Mouse (Mus musculus): ENCODE data around the gene Rad54l2. TPM values are rescaled to one million over a fixed set of nuclear protein-coding genes. Genes with fewer than 3 reads are reported as not detected.

The Rad54l2 gene
- polyA plus RNA-seq, 1 experiment from 2014 or later, result 7.8 TPM

GRCm38 (mm10) chr9:106676571-106676970 is 112.4 kb downstream of the Rad54l2 start:
- H3K36me3 ChIP-seq (ENCODE audit: control insufficient read depth, insufficient read depth, low read length), result no peaks in the 10 kb centered on the region; the same call in 1 of the 2 replicates
- no peak overlapping the region for H3K27ac ChIP-seq (ENCODE audit: low read depth, low read length)
- no peak for DNase-seq (ENCODE audit: low spot score)
- no peaks in the 10 kb centered on the region for H3K4me1 ChIP-seq (replicated peaks; ENCODE audit: control insufficient read depth, insufficient read depth, low read length)
- no peak overlapping the region for H3K4me3 ChIP-seq (ENCODE audit: low read depth, low read length)
- no peak overlapping the region for H3K9ac ChIP-seq (ENCODE audit: low read length)
- H3K9me3 ChIP-seq (ENCODE audit: control insufficient read depth, low read length), result no peaks in the 10 kb centered on the region
- WGBS, result 73% methylated on average over 4 of the region's 4 CpGs
- no peak for ATAC-seq (replicated peaks; ENCODE audit: low FRiP score)
- no peak overlapping the region for H3K4me2 ChIP-seq (ENCODE audit: low read depth, low read length, severe bottlenecking)
- no peaks in the 10 kb centered on the region for H3K27me3 ChIP-seq (ENCODE audit: control insufficient read depth, insufficient read depth, low read length)

- ATAC-seq (replicated peaks; ENCODE audit: low FRiP score), result 0 out of 2 replicates have a peak, but pooled peaks have one; percentile 15
- H3K27ac ChIP-seq (ENCODE audit: low read depth, low read length), result no peak overlapping the region
- DNase-seq (ENCODE audit: low spot score), result no peak
- H3K27me3 ChIP-seq (ENCODE audit: control insufficient read depth, insufficient read depth, low read length), result no peaks in the 10 kb centered on the region
- no peak overlapping the region for H3K9ac ChIP-seq (ENCODE audit: low read length)
- no peak overlapping the region for H3K4me3 ChIP-seq (ENCODE audit: low read depth, low read length)
- H3K4me1 ChIP-seq (replicated peaks; ENCODE audit: control insufficient read depth, insufficient read depth, low read length), result no peaks in the 10 kb centered on the region
- WGBS, result 81% methylated on average over 9 of the region's 9 CpGs
- H3K4me2 ChIP-seq (ENCODE audit: low read depth, low read length, severe bottlenecking), result no peak overlapping the region
- H3K9me3 ChIP-seq (ENCODE audit: control insufficient read depth, low read length), result no peaks in the 10 kb centered on the region
- H3K36me3 ChIP-seq (ENCODE audit: control insufficient read depth, insufficient read depth, low read length), result no peaks in the 10 kb centered on the region; the same call in 1 of the 2 replicates
Observed at GRCm38 (mm10) chr9:106675965-106676364, 113.0 kb downstream of the Rad54l2 start.

- 0% methylated on average over 1 of the region's 1 CpGs for WGBS
- H3K4me2 ChIP-seq (ENCODE audit: low read depth, low read length, severe bottlenecking), result no peak overlapping the region
- no peaks in the 10 kb centered on the region for H3K36me3 ChIP-seq (ENCODE audit: control insufficient read depth, insufficient read depth, low read length)
- no peaks in the 10 kb centered on the region for H3K4me1 ChIP-seq (replicated peaks; ENCODE audit: control insufficient read depth, insufficient read depth, low read length)
- peak; percentile 82 for DNase-seq (ENCODE audit: low spot score)
- no peaks in the 10 kb centered on the region for H3K9me3 ChIP-seq (ENCODE audit: control insufficient read depth, low read length)
- no peak overlapping the region for H3K9ac ChIP-seq (ENCODE audit: low read length)
- H3K27ac ChIP-seq (ENCODE audit: low read depth, low read length), result no peak overlapping the region
- no peak overlapping the region for H3K4me3 ChIP-seq (ENCODE audit: low read depth, low read length)
- no peaks in the 10 kb centered on the region for H3K27me3 ChIP-seq (ENCODE audit: control insufficient read depth, insufficient read depth, low read length)
- peak; percentile 78; the same call in 1 of the 2 replicates for ATAC-seq (replicated peaks; ENCODE audit: low FRiP score)
Observed at GRCm38 (mm10) chr9:106675480-106675879, 113.5 kb downstream of the Rad54l2 start.

- no peaks in the 10 kb centered on the region for H3K9me3 ChIP-seq (ENCODE audit: control insufficient read depth, low read length)
- DNase-seq (ENCODE audit: low spot score) (no peak), ATAC-seq (replicated peaks; ENCODE audit: low FRiP score) (no peak)
- no peak overlapping the region for H3K27ac ChIP-seq (ENCODE audit: low read depth, low read length)
- H3K4me3 ChIP-seq (ENCODE audit: low read depth, low read length), result no peak overlapping the region
- H3K4me2 ChIP-seq (ENCODE audit: low read depth, low read length, severe bottlenecking), result no peak overlapping the region
- H3K36me3 ChIP-seq (ENCODE audit: control insufficient read depth, insufficient read depth, low read length), result no peaks in the 10 kb centered on the region
- H3K27me3 ChIP-seq (ENCODE audit: control insufficient read depth, insufficient read depth, low read length), result no peaks in the 10 kb centered on the region
- 83% methylated on average over 2 of the region's 2 CpGs for WGBS
- H3K4me1 ChIP-seq (replicated peaks; ENCODE audit: control insufficient read depth, insufficient read depth, low read length), result no peaks in the 10 kb centered on the region
- H3K9ac ChIP-seq (ENCODE audit: low read length), result no peak overlapping the region
Observed at GRCm38 (mm10) chr9:106673860-106674259, 115.1 kb downstream of the Rad54l2 start.

- no peaks in the 10 kb centered on the region; the same call in 1 of the 2 replicates for H3K36me3 ChIP-seq (ENCODE audit: control insufficient read depth, insufficient read depth, low read length)
- H3K4me3 ChIP-seq (ENCODE audit: low read depth, low read length), result no peak overlapping the region
- H3K27ac ChIP-seq (ENCODE audit: low read depth, low read length), result peak overlapping the region; percentile 15; the same call in 1 of the 2 replicates
- H3K4me1 ChIP-seq (replicated peaks; ENCODE audit: control insufficient read depth, insufficient read depth, low read length), result no peaks in the 10 kb centered on the region
- H3K9ac ChIP-seq (ENCODE audit: low read length), result no peak overlapping the region
- H3K9me3 ChIP-seq (ENCODE audit: control insufficient read depth, low read length), result no peaks in the 10 kb centered on the region
- H3K27me3 ChIP-seq (ENCODE audit: control insufficient read depth, insufficient read depth, low read length), result no peaks in the 10 kb centered on the region
- DNase-seq (ENCODE audit: low spot score), result no peak
- 81% methylated on average over 6 of the region's 6 CpGs for WGBS
- no peak for ATAC-seq (replicated peaks; ENCODE audit: low FRiP score)
- H3K4me2 ChIP-seq (ENCODE audit: low read depth, low read length, severe bottlenecking), result no peak overlapping the region
Observed at GRCm38 (mm10) chr9:106664856-106665255, 124.1 kb downstream of the Rad54l2 start.

GRCm38 (mm10) chr9:106664433-106664832 is 124.6 kb downstream of the Rad54l2 start:
- H3K27ac ChIP-seq (ENCODE audit: low read depth, low read length), result no peak overlapping the region
- no peaks in the 10 kb centered on the region for H3K9me3 ChIP-seq (ENCODE audit: control insufficient read depth, low read length)
- WGBS, result 72% methylated on average over 4 of the region's 4 CpGs
- H3K36me3 ChIP-seq (ENCODE audit: control insufficient read depth, insufficient read depth, low read length), result no peaks in the 10 kb centered on the region; the same call in 1 of the 2 replicates
- DNase-seq (ENCODE audit: low spot score) (no peak), ATAC-seq (replicated peaks; ENCODE audit: low FRiP score) (no peak)
- H3K4me1 ChIP-seq (replicated peaks; ENCODE audit: control insufficient read depth, insufficient read depth, low read length), result no peaks in the 10 kb centered on the region
- H3K4me3 ChIP-seq (ENCODE audit: low read depth, low read length), result no peak overlapping the region
- no peak overlapping the region for H3K9ac ChIP-seq (ENCODE audit: low read length)
- no peaks in the 10 kb centered on the region for H3K27me3 ChIP-seq (ENCODE audit: control insufficient read depth, insufficient read depth, low read length)
- no peak overlapping the region for H3K4me2 ChIP-seq (ENCODE audit: low read depth, low read length, severe bottlenecking)

GRCm38 (mm10) chr9:106663200-106663599 is 125.8 kb downstream of the Rad54l2 start:
- H3K27me3 ChIP-seq (ENCODE audit: control insufficient read depth, insufficient read depth, low read length), result no peaks in the 10 kb centered on the region
- no peaks in the 10 kb centered on the region for H3K9me3 ChIP-seq (ENCODE audit: control insufficient read depth, low read length)
- no peaks in the 10 kb centered on the region; the same call in 1 of the 2 replicates for H3K36me3 ChIP-seq (ENCODE audit: control insufficient read depth, insufficient read depth, low read length)
- ATAC-seq (replicated peaks; ENCODE audit: low FRiP score), result no peak
- H3K4me3 ChIP-seq (ENCODE audit: low read depth, low read length), result no peak overlapping the region
- no peak overlapping the region for H3K4me2 ChIP-seq (ENCODE audit: low read depth, low read length, severe bottlenecking)
- no peak for DNase-seq (ENCODE audit: low spot score)
- H3K4me1 ChIP-seq (replicated peaks; ENCODE audit: control insufficient read depth, insufficient read depth, low read length), result no peaks in the 10 kb centered on the region
- H3K9ac ChIP-seq (ENCODE audit: low read length), result no peak overlapping the region
- H3K27ac ChIP-seq (ENCODE audit: low read depth, low read length), result no peak overlapping the region
- WGBS, result 82% methylated on average over 6 of the region's 6 CpGs

- DNase-seq (ENCODE audit: low spot score) (no peak), ATAC-seq (replicated peaks; ENCODE audit: low FRiP score) (no peak)
- WGBS, result 65% methylated on average over 1 of the region's 1 CpGs
- Histone ChIP-seq H3K27me3 (ENCODE audit: control insufficient read depth, insufficient read depth, low read length) (peaks cover 2% of the 10 kb centered on the region), H3K9ac (ENCODE audit: low read length) (no peak overlapping the region), H3K9me3 (ENCODE audit: control insufficient read depth, low read length) (no peaks in the 10 kb centered on the region), H3K36me3 (ENCODE audit: control insufficient read depth, insufficient read depth, low read length) (no peaks in the 10 kb centered on the region; the same call in 1 of the 2 replicates), H3K27ac (ENCODE audit: low read depth, low read length) (no peak overlapping the region), H3K4me2 (ENCODE audit: low read depth, low read length, severe bottlenecking) (no peak overlapping the region), H3K4me1 (replicated peaks; ENCODE audit: control insufficient read depth, insufficient read depth, low read length) (0 out of 2 replicates have a peak, but pooled peaks cover 2% of the 10 kb centered on the region), H3K4me3 (ENCODE audit: low read depth, low read length) (no peak overlapping the region)
Observed at GRCm38 (mm10) chr9:106659935-106660334, 129.1 kb downstream of the Rad54l2 start.

- DNase-seq (ENCODE audit: low spot score), result no peak
- peaks cover 3% of the 10 kb centered on the region for H3K27me3 ChIP-seq (ENCODE audit: control insufficient read depth, insufficient read depth, low read length)
- H3K9me3 ChIP-seq (ENCODE audit: control insufficient read depth, low read length), result no peaks in the 10 kb centered on the region
- no peak overlapping the region for H3K27ac ChIP-seq (ENCODE audit: low read depth, low read length)
- no peak overlapping the region for H3K4me3 ChIP-seq (ENCODE audit: low read depth, low read length)
- 29% methylated on average over 7 of the region's 7 CpGs for WGBS
- H3K4me1 ChIP-seq (replicated peaks; ENCODE audit: control insufficient read depth, insufficient read depth, low read length), result 0 out of 2 replicates have a peak, but pooled peaks cover 2% of the 10 kb centered on the region
- no peaks in the 10 kb centered on the region; the same call in 1 of the 2 replicates for H3K36me3 ChIP-seq (ENCODE audit: control insufficient read depth, insufficient read depth, low read length)
- ATAC-seq (replicated peaks; ENCODE audit: low FRiP score), result no peak
- no peak overlapping the region for H3K4me2 ChIP-seq (ENCODE audit: low read depth, low read length, severe bottlenecking)
- H3K9ac ChIP-seq (ENCODE audit: low read length), result no peak overlapping the region
Observed at GRCm38 (mm10) chr9:106659441-106659840, 129.6 kb downstream of the Rad54l2 start.

Data from forebrain, embryonic 11.5 days (tissue).